Mouse (Mus musculus) intestine, postnatal 0 days (tissue): ENCODE data around the gene Nudcd2. TPM values are rescaled to one million over a fixed set of nuclear protein-coding genes. Genes with fewer than 3 reads are reported as not detected.
A peak's percentile ranks its signal among the peaks of the same experiment; 100 is the strongest.

Source experiments
- ATAC-seq: fragments of 200-750 bp; cut with Nextera tagmentation; 2 replicates; pipeline ENCODE4 v1.8.0; 2017; ENCODE audit warnings: mild to moderate bottlenecking, moderate TSS enrichment, moderate library complexity
- H3K27ac ChIP-seq: fragments of 300-500 bp; sonication (generic); 2 replicates; pipeline ENCODE4 v1.5.1; 2014; ENCODE audit warnings: mild to moderate bottlenecking, low read depth, low read length, moderate library complexity
- H3K27me3 ChIP-seq: fragments of 300-500 bp; sonication (generic); replicated peaks from 2 replicates; pipeline ENCODE4 v1.6.1; 2014; ENCODE audit warnings: low read length, mixed read lengths; ENCODE audit not compliant: control insufficient read depth, insufficient read depth
- H3K36me3 ChIP-seq: fragments of 300-500 bp; sonication (generic); 2 replicates; pipeline ENCODE4 v1.6.1; 2014; ENCODE audit warnings: mild to moderate bottlenecking, moderate library complexity; ENCODE audit not compliant: control insufficient read depth, insufficient read depth
- H3K4me1 ChIP-seq: fragments of 300-500 bp; sonication (generic); replicated peaks from 2 replicates; pipeline ENCODE4 v1.6.1; 2014; ENCODE audit warnings: antibody characterized with exemption, low read length, mixed read lengths; ENCODE audit not compliant: control insufficient read depth, insufficient read depth
- H3K4me2 ChIP-seq: fragments of 300-500 bp; sonication (generic); replicated peaks from 2 replicates; pipeline ENCODE4 v1.6.1; 2014; ENCODE audit warnings: low read depth, mild to moderate bottlenecking, moderate library complexity
- H3K4me3 ChIP-seq: fragments of 300-500 bp; sonication (generic); 2 replicates; pipeline ENCODE4 v1.5.1; 2014; ENCODE audit warnings: low read depth, low read length
- H3K9ac ChIP-seq: fragments of 300-500 bp; sonication (generic); 2 replicates; pipeline ENCODE4 v1.6.1; 2014; ENCODE audit warnings: mild to moderate bottlenecking, low read depth, low read length
- H3K9me3 ChIP-seq: fragments of 300-500 bp; sonication (generic); 2 replicates; pipeline ENCODE4 v1.6.1; 2016; ENCODE audit warnings: mixed run types; ENCODE audit not compliant: control insufficient read depth
- CTCF ChIP-seq: sonication (generic); IDR thresholded peaks from 2 replicates; pipeline ENCODE4 v1.5.1; 2016; ENCODE audit warnings: low read depth, mild to moderate bottlenecking, control low read depth, antibody characterized with exemption, moderate library complexity
- WGBS: fragments of 180-500 bp; shearing (Covaris S2); extraction: QIAGEN DNeasy Blood & Tissue Kit; methylation state at CpG from one replicate; pipeline ENCODE4 v1.1.7; 2014; 5-methylcytosine and 5-hydroxymethylcytosine counted together
- polyA plus RNA-seq: library from polyadenylated mRNA; unstranded; fragments of >200 nt; fragmentation: Nextera tagmentation; extraction: Ambion mirVana; gene quantifications from 2 replicates; pipeline ENCODE4 v1.2.1, GENCODE M21; 2015

Gene Nudcd2
- polyA plus RNA-seq, 1 experiment from 2014 or later, result 70.3 TPM

GRCm38 (mm10) chr11:40763395-40763794 is 29.9 kb downstream of the Nudcd2 start:
- Histone ChIP-seq H3K4me1 (no peaks in the 10 kb centered on the region), H3K27ac (no peak overlapping the region), H3K9ac (no peak overlapping the region), H3K4me3 (no peak overlapping the region), H3K36me3 (no peaks in the 10 kb centered on the region), H3K9me3 (no peaks in the 10 kb centered on the region), H3K27me3 (no peaks in the 10 kb centered on the region), H3K4me2 (no peak overlapping the region)
- ATAC-seq, result no peak
- 21% methylated on average over 2 of the region's 2 CpGs for WGBS
- TF ChIP-seq CTCF, result peak; percentile 71

GRCm38 (mm10) chr11:40764690-40765089 is 31.2 kb downstream of the Nudcd2 start:
- WGBS, result 75% methylated on average over 4 of the region's 4 CpGs
- no peak overlapping the region for H3K9ac ChIP-seq
- H3K4me1 ChIP-seq, result no peaks in the 10 kb centered on the region
- H3K9me3 ChIP-seq, result no peaks in the 10 kb centered on the region
- no peaks in the 10 kb centered on the region for H3K36me3 ChIP-seq
- no peak overlapping the region for H3K4me3 ChIP-seq
- no peak overlapping the region for H3K4me2 ChIP-seq
- H3K27ac ChIP-seq, result no peak overlapping the region
- H3K27me3 ChIP-seq, result no peaks in the 10 kb centered on the region
- ATAC-seq, result no peak
- TF ChIP-seq CTCF, result no peak

GRCm38 (mm10) chr11:40775315-40776269 is 42.1 kb downstream of the Nudcd2 start:
- H3K27ac ChIP-seq, result no peak overlapping the region
- 48% methylated on average over 12 of the region's 12 CpGs for WGBS
- H3K4me2 ChIP-seq, result 0 out of 2 replicates have a peak overlapping the region, but pooled peaks have one; percentile 21
- H3K4me1 ChIP-seq, result no peaks in the 10 kb centered on the region
- H3K9me3 ChIP-seq, result no peaks in the 10 kb centered on the region
- no peak for ATAC-seq
- no peaks in the 10 kb centered on the region for H3K36me3 ChIP-seq
- peak; percentile 80 for TF ChIP-seq CTCF
- H3K9ac ChIP-seq, result no peak overlapping the region
- no peak overlapping the region for H3K4me3 ChIP-seq
- no peaks in the 10 kb centered on the region for H3K27me3 ChIP-seq

GRCm38 (mm10) chr11:40781857-40782256 is 48.4 kb downstream of the Nudcd2 start:
- Histone ChIP-seq H3K4me2 (no peak overlapping the region), H3K27ac (no peak overlapping the region), H3K9me3 (no peaks in the 10 kb centered on the region), H3K9ac (no peak overlapping the region), H3K4me3 (no peak overlapping the region), H3K4me1 (no peaks in the 10 kb centered on the region), H3K36me3 (no peaks in the 10 kb centered on the region), H3K27me3 (no peaks in the 10 kb centered on the region)
- 69% methylated on average over 2 of the region's 2 CpGs for WGBS
- no peak for TF ChIP-seq CTCF
- ATAC-seq, result no peak

GRCm38 (mm10) chr11:40783346-40783745 is 49.9 kb downstream of the Nudcd2 start:
- H3K4me2 ChIP-seq, result no peak overlapping the region
- no peaks in the 10 kb centered on the region for H3K27me3 ChIP-seq
- H3K9ac ChIP-seq, result no peak overlapping the region
- no peak for ATAC-seq
- no peak overlapping the region for H3K4me3 ChIP-seq
- no peaks in the 10 kb centered on the region for H3K9me3 ChIP-seq
- 95% methylated on average over 1 of the region's 1 CpGs for WGBS
- H3K27ac ChIP-seq, result no peak overlapping the region
- no peak for TF ChIP-seq CTCF
- no peaks in the 10 kb centered on the region for H3K36me3 ChIP-seq
- no peaks in the 10 kb centered on the region for H3K4me1 ChIP-seq

GRCm38 (mm10) chr11:40784326-40784725 is 50.9 kb downstream of the Nudcd2 start:
- no peaks in the 10 kb centered on the region for H3K27me3 ChIP-seq
- H3K9ac ChIP-seq, result no peak overlapping the region
- no peaks in the 10 kb centered on the region for H3K9me3 ChIP-seq
- no peak overlapping the region for H3K4me3 ChIP-seq
- no peak overlapping the region for H3K27ac ChIP-seq
- H3K4me2 ChIP-seq, result no peak overlapping the region
- no peak for TF ChIP-seq CTCF
- ATAC-seq, result no peak
- 80% methylated on average over 8 of the region's 8 CpGs for WGBS
- H3K4me1 ChIP-seq, result no peaks in the 10 kb centered on the region
- H3K36me3 ChIP-seq, result no peaks in the 10 kb centered on the region
